In the genomic region with DNA sequence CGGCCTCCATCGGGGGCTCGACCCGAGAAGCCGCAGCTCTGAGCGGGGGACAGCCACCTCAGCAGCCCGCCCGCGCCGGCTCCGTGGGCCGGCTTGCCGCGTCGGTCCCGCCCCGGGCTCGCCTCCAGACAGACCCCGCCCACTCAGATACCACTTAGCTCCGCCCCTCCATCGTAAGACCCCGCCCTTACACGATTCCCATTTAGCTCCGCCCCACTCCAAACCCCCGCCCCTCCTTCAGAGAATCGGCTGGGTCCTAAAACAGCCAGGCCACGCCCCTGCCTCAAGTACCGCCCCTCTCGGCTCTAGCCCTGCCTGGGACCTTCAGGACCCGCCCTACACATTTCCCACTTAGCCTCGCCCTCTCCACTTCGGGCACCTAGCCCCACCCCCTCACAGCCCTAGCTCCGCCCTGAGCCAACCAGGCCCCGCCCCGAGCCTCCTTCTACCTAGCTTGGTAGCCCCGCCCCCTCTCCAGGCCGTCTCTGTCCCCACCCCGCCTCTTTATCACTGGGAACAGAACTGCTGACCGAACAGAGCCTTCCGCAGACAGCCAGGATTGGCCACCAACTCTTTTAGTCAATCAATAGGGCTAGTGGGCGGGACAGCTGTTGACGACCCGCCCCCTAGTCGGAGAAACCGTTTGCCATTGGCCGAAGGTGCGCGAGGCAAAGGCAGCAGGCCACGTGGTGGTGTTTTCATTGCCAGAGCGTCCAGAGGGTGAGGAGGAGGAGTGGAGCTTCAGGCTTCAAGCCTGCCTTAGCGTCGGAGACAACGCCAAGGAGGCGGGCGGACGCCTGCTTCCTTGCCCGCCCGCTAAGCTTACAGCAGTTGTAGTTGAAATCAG, we compare ENCODE assay signal across 8 mouse cellular contexts. TPM values are rescaled to one million over a fixed set of nuclear protein-coding genes. Genes with fewer than 3 reads are reported as not detected.
DNase-seq lines count a peak whose midpoint lies in the region; ATAC-seq lines count a peak whose summit lies in the region.

A gene (minus strand): TSS at position 665 of the 847 bp plus-strand sequence.

- H3K9ac ChIP-seq in hindbrain, embryonic 16.5 days (ENCODE audit: low read depth, low read length) = peak within 1 kb of the TSS; percentile 76

- peak within 1 kb of the TSS; percentile 78 for H3K27ac ChIP-seq in hindbrain, embryonic 16.5 days (ENCODE audit: low read depth, low read length)
- H3K27ac ChIP-seq in macrophage = peak within 1 kb of the TSS; percentile 25; the same call in 1 of the 2 replicates

- H3K79me2 ChIP-seq in macrophage (ENCODE audit: inconsistent target) = no peaks in the 10 kb centered on the region

- H3K36me3 ChIP-seq in hindbrain, embryonic 16.5 days (ENCODE audit: control insufficient read depth, insufficient read depth, low read length) = no peaks in the 10 kb centered on the region
- no peaks in the 10 kb centered on the region for H3K36me3 ChIP-seq in macrophage (ENCODE audit: inconsistent target)

- WGBS in hindbrain, embryonic 16.5 days = under 1% methylated on average over 45 of the region's 58 CpGs
- WGBS in macrophage (ENCODE audit: missing documents) = 1% methylated on average over 58 of the region's 58 CpGs

- H3K4me2 ChIP-seq in hindbrain, embryonic 16.5 days (ENCODE audit: low read length) = peak within 1 kb of the TSS; percentile 85

- peak; percentile 98 for ATAC-seq in hindbrain, embryonic 16.5 days

- H3K4me1 ChIP-seq in hindbrain, embryonic 16.5 days (ENCODE audit: control insufficient read depth, insufficient read depth, low read depth, low read length) = peaks cover 7% of the 10 kb centered on the region

- H3K9me3 ChIP-seq in hindbrain, embryonic 16.5 days (ENCODE audit: control insufficient read depth, low read length) = no peaks in the 10 kb centered on the region

- peak within 1 kb of the TSS; percentile 80 for H3K4me3 ChIP-seq in hindbrain, embryonic 16.5 days (ENCODE audit: low read length)
- peak within 1 kb of the TSS; percentile 50 for H3K4me3 ChIP-seq in macrophage (ENCODE audit: inconsistent target)

- DNase-seq in WW6 (ENCODE audit: low read depth, low spot score) = peak; percentile 98
- peak; percentile 91 to 97 for DNase-seq in cerebellum, postnatal 4 days (ENCODE audit: low spot score in 2 of 2)
- DNase-seq in gastrocnemius, adult 18-20 months (ENCODE audit: low spot score) = peak; percentile 100
- peak; percentile 96 to 97 for DNase-seq in left cerebral cortex, adult 18-20 months (ENCODE audit: low spot score in 2 of 2)
- peak; percentile 99 for DNase-seq in right cerebral cortex, adult 18-20 months
- DNase-seq in urinary bladder, postnatal 10 days (ENCODE audit: low spot score) = peak; percentile 99

- H3K27me3 ChIP-seq in hindbrain, embryonic 16.5 days (replicated peaks; ENCODE audit: control insufficient read depth, insufficient read depth, low read length) = no peaks in the 10 kb centered on the region

RNA-seq across cellular contexts. Expression of the gene that starts here (rescaled TPM):
- total RNA-seq in gastrocnemius, adult 18-20 months (2021) = 10 to 100 TPM; 57.7 to 78.8 TPM
- 18.9 and 21.2 TPM in 2 replicates for polyA plus RNA-seq in hindbrain, embryonic 16.5 days (2015; fragmentation: Nextera tagmentation; extraction: Ambion mirVana)
- total RNA-seq in left cerebral cortex, adult 18-20 months (2021) = 10 to 100 TPM; 18.4 to 19.3 TPM
- total RNA-seq in macrophage (2018; cell fraction: chromatin; rRNA removed) = 10 to 100 TPM in 7 of 26 experiments, 1 to 10 TPM in 19; 1.0 to 16.4 (median 7.5) TPM
- 10 to 100 TPM in 7 of 26 experiments, 1 to 10 TPM in 19; 5.6 to 13.5 (median 8.4) TPM for total RNA-seq in macrophage (2018; cell fraction: cytosol; rRNA removed)
- total RNA-seq in macrophage (2018; cell fraction: nucleus; rRNA removed) = 10 to 100 TPM in 2 of 26 experiments, 1 to 10 TPM in 24; 2.3 to 13.2 (median 5.4) TPM
- polyA plus RNA-seq in macrophage (2018) = 10.1 to 15.3 TPM (median 10.7 TPM) in 3 replicates

Comparison
In these comparisons a context has a peak if more than half of its experiments do, and no peak if none do; other contexts are left out.
1. Peak in every context shown above with its lines: DNase-seq, ATAC-seq, H3K4me3 ChIP-seq and H3K27ac ChIP-seq.